Mouse (Mus musculus): ENCODE results near the gene Ncbp2.
"Not testable (repeated sequence)": the region's sequence is repeated elsewhere in the genome, so short reads cannot be mapped to it uniquely, and the experiment has no call there.

DNA sequence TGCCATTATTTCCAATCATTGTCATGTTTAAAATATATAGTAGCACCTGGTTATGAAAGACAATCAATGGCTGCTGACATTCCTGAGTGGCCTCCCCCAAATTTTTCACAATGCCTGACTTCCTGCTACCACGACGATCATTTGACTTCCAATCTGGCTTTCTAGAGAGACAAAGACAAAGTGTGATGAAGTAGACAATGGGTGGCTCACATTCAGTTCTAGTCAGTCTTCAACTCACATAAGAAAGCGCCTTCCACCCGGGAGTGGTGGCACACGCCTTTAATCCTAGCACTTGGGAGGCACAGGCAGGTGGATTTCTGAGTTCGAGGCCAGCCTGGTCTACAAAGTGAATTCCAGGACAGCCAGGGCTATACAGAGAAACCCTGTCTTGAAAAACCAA, 2.3 kb upstream of the Ncbp2 start:
- TF ChIP-seq CTCF, EP300 (IDR thresholded peaks at IDR 0.05; ENCODE audit: low read depth): not testable (repeated sequence)
